Mouse (Mus musculus) neural tube, embryonic 15.5 days (tissue): ENCODE measurements at regions not wholly inside any gene's neighbourhood (a gene's known extent, or its start where the extent isn't known, plus 50 kb on each side); places are given as distances from the start of the nearest gene placed in this dataset.

Source experiments
- ATAC-seq: fragments of 200-750 bp; cut with Nextera tagmentation; 2 replicates; pipeline ENCODE4 v1.8.0; 2017; ENCODE audit warnings: mild to moderate bottlenecking, moderate TSS enrichment, moderate library complexity; ENCODE audit not compliant: low FRiP score
- H3K27ac ChIP-seq: fragments of 300-500 bp; sonication (generic); replicated peaks from 2 replicates; pipeline ENCODE4 v1.5.1; 2015; ENCODE audit warnings: mild to moderate bottlenecking, inconsistent platforms
- H3K27me3 ChIP-seq: fragments of 300-500 bp; sonication (generic); replicated peaks from 2 replicates; pipeline ENCODE4 v1.6.1; 2015; ENCODE audit warnings: inconsistent platforms
- H3K36me3 ChIP-seq: fragments of 300-500 bp; sonication (generic); 2 replicates; pipeline ENCODE4 v1.6.1; 2015; ENCODE audit warnings: inconsistent platforms
- H3K4me1 ChIP-seq: fragments of 300-500 bp; sonication (generic); 2 replicates; pipeline ENCODE4 v1.6.1; 2015; ENCODE audit warnings: inconsistent platforms
- H3K4me2 ChIP-seq: fragments of 300-500 bp; sonication (generic); 2 replicates; pipeline ENCODE4 v1.6.1; 2015; ENCODE audit warnings: inconsistent platforms, mild to moderate bottlenecking, moderate library complexity
- H3K4me3 ChIP-seq: fragments of 300-500 bp; sonication (generic); replicated peaks from 2 replicates; pipeline ENCODE4 v1.5.1; 2015; ENCODE audit warnings: mild to moderate bottlenecking, inconsistent platforms
- H3K9ac ChIP-seq: fragments of 300-500 bp; sonication (generic); replicated peaks from 2 replicates; pipeline ENCODE4 v1.6.1; 2015; ENCODE audit warnings: mild to moderate bottlenecking, inconsistent platforms
- H3K9me3 ChIP-seq: fragments of 300-500 bp; sonication (generic); replicated peaks from 2 replicates; pipeline ENCODE4 v1.6.1; 2016; ENCODE audit warnings: inconsistent platforms
- WGBS: fragments of 180-500 bp; shearing (Covaris S2); methylation state at CpG from one replicate; pipeline ENCODE4 v1.1.7; 2015; ENCODE audit warnings: mixed read lengths; 5-methylcytosine and 5-hydroxymethylcytosine counted together

DNA sequence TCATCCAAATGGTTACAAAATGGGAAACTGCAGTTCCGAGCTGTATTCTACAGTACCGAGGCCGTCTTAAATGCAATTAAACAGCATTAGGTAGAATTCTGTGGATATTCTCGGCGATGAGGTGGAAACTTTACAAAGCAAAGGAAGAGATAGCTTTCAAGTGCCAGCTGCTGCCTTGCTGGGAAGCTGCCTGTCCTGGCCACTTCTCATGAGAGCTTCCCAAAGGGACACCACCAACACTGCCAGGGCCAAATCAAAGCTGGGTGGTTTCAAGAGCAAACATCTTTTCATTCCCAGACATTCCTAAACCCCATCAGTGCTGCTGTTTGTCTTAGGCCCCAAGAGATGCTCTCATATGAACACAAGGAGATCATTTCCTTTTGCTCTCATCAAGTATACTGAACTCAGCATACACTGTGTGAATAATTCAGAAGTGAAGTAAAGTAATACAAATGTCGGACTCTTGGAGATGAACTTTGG is 156.6 kb upstream of the AI593442 start:
- Histone ChIP-seq H3K4me1 (no peaks in the 10 kb centered on the region), H3K36me3 (no peaks in the 10 kb centered on the region), H3K4me2 (no peak overlapping the region), H3K4me3 (no peak overlapping the region), H3K27me3 (no peaks in the 10 kb centered on the region), H3K9ac (no peak overlapping the region), H3K9me3 (no peaks in the 10 kb centered on the region), H3K27ac (no peak overlapping the region)
- WGBS: 85% methylated on average over 6 of the region's 6 CpGs
- ATAC-seq: no peak

DNA sequence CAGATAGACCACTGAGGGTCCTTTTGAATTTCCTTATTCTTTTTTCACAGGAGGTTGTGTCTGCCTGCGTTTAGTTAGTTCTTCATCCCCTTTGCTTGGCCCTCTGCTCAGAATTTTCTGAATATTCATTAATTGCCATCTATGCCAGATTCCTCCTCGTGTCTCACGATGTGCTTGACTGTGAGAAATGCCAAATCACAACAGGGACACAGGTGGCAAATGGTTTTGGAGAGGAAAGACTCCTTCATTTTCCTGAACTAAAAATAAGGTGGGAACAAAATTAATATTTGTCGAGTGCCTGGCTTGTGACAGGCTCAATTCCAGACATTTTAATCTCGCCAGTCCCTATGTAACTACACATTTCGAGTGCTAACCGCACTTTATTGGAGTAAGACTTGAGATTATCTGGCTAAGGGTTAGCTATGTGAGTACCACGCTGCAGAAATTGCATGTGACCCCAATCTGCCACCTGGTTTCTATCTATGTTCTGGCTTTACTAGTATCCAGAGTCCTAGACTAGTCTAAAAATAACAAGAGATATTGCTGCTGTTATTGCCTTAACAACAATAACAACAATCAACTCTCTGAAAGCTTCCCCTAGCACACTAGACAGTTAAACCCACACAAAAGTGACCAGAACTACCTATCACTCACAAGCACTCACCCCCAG is 156.0 kb upstream of the AI593442 start:
- ATAC-seq: no peak
- Histone ChIP-seq H3K36me3 (no peaks in the 10 kb centered on the region), H3K4me3 (no peak overlapping the region), H3K27me3 (no peaks in the 10 kb centered on the region), H3K9me3 (no peaks in the 10 kb centered on the region), H3K9ac (no peak overlapping the region), H3K4me2 (no peak overlapping the region), H3K4me1 (no peaks in the 10 kb centered on the region), H3K27ac (no peak overlapping the region)
- WGBS: 87% methylated on average over 8 of the region's 8 CpGs

DNA sequence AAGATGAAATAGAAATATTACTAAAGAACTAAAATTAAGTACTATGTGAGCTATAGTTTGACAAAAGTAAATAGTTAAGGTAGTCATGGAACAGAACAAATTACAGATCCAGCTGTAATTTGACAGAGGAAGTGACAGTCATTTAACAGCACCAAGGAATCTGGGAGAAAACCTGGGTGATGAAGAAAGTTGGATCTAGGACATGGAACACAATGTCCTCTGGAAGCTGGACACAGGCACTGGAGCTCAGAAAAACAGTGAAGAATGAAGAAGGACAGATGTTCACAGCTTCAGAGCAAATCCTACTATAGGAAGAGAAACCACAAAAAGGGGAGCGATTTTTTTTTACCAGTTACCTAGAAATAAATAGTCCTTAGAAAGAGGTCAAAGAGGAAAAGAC is 147.2 kb upstream of the AI593442 start:
- H3K27ac ChIP-seq: no peak overlapping the region
- no peaks in the 10 kb centered on the region for H3K4me1 ChIP-seq
- no peak for ATAC-seq
- H3K27me3 ChIP-seq: no peaks in the 10 kb centered on the region
- H3K4me3 ChIP-seq: no peak overlapping the region
- no peaks in the 10 kb centered on the region for H3K36me3 ChIP-seq
- H3K4me2 ChIP-seq: no peak overlapping the region
- 87% methylated on average over 1 of the region's 1 CpGs for WGBS
- H3K9me3 ChIP-seq: no peaks in the 10 kb centered on the region
- no peak overlapping the region for H3K9ac ChIP-seq

DNA sequence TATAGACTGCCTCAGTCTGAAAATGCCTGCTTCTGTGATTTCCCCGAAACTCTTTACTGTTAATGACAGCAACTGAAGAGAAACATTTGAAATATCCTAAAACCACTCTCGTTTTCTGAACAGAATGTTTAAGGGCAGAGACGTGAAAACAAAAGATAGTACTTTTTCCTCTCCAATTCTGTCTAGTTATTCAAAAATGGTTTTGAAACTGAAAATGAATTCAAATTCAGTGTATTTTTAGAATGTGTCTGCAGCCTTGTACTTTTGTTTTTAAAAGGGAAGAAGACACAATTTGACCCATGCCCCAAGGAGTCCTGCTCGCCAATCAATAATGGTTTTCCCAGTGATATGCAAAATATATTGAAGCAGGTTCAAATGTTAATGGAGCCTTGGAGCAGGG is 136.7 kb upstream of the AI593442 start:
- Histone ChIP-seq H3K27ac (no peak overlapping the region), H3K36me3 (no peaks in the 10 kb centered on the region), H3K9ac (no peak overlapping the region), H3K4me1 (no peaks in the 10 kb centered on the region), H3K27me3 (no peaks in the 10 kb centered on the region), H3K9me3 (no peaks in the 10 kb centered on the region), H3K4me3 (no peak overlapping the region), H3K4me2 (no peak overlapping the region)
- no peak for ATAC-seq
- 88% methylated on average over 4 of the region's 4 CpGs for WGBS

DNA sequence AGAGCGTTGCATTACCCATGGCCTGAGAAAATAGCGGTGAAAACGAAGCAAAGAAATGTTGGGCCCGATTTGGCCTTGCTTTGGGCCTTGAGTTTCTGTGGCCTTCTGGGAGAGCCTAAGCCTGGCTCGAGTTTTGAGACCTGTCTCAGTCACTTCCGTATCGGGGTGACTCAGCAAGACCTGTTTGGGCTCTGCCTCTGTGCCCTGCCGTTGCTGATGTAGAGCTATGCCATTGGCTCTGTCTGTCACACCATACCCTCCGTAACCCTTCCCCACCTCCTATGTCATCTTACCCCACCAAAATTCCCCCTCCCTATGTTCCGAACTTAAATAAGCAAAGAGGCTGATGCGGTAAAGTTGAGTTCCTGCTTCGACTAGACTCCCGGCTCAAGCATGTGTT is 123.4 kb upstream of the AI593442 start:
- Histone ChIP-seq H3K4me3 (no peak overlapping the region), H3K36me3 (no peaks in the 10 kb centered on the region), H3K4me1 (no peaks in the 10 kb centered on the region), H3K27ac (no peak overlapping the region), H3K9me3 (no peaks in the 10 kb centered on the region), H3K4me2 (no peak overlapping the region), H3K27me3 (no peaks in the 10 kb centered on the region), H3K9ac (no peak overlapping the region)
- 96% methylated on average over 13 of the region's 13 CpGs for WGBS
- ATAC-seq: no peak

DNA sequence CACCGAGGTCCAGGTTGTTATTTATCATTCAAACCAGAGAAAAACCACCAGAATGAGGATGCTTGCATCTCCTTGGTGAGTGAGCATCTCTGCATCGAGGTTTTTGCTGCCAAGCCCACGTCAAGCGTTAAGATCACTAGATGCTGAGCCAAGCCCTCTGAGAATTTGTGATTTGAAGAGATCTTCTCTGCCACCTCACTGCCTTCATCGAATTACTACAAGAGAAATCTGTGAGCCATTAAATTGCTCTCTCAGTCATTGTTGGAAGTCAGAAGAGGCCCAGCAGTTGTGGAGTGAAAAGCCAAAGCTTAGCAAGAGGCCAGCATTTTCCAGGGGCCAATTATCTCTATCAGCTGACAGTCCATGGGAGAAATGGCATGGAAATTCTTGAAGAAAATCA is 122.2 kb upstream of the AI593442 start:
- no peak overlapping the region for H3K4me3 ChIP-seq
- WGBS: 73% methylated on average over 5 of the region's 5 CpGs
- ATAC-seq: no peak
- no peaks in the 10 kb centered on the region for H3K36me3 ChIP-seq
- H3K9me3 ChIP-seq: no peaks in the 10 kb centered on the region
- no peak overlapping the region for H3K9ac ChIP-seq
- no peak overlapping the region for H3K27ac ChIP-seq
- no peak overlapping the region for H3K4me2 ChIP-seq
- no peaks in the 10 kb centered on the region for H3K4me1 ChIP-seq
- H3K27me3 ChIP-seq: no peaks in the 10 kb centered on the region

DNA sequence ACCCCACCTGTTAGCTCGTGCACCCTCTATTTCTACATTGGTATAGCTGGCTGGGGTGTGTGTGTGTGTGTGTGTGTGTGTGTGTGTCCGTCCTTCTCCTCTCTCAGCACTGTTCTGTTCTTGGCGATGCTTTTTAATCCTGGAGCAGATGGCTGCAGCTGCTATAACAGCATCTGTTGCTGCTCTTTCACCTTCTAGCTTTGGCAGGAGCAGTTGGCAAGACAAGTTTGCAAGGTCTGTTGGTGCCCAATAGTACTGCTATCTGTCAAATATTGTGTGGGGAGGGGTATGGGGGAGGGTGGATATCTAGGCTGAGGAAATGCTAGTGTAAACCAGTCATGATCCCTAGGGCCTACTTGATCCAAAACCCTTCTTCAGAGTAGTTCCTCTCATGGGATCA is 120.9 kb upstream of the AI593442 start:
- H3K4me3 ChIP-seq: no peak overlapping the region
- no peaks in the 10 kb centered on the region for H3K9me3 ChIP-seq
- H3K27me3 ChIP-seq: no peaks in the 10 kb centered on the region
- 72% methylated on average over 3 of the region's 3 CpGs for WGBS
- H3K27ac ChIP-seq: no peak overlapping the region
- ATAC-seq: no peak
- no peaks in the 10 kb centered on the region for H3K36me3 ChIP-seq
- no peaks in the 10 kb centered on the region for H3K4me1 ChIP-seq
- H3K9ac ChIP-seq: no peak overlapping the region
- H3K4me2 ChIP-seq: no peak overlapping the region

DNA sequence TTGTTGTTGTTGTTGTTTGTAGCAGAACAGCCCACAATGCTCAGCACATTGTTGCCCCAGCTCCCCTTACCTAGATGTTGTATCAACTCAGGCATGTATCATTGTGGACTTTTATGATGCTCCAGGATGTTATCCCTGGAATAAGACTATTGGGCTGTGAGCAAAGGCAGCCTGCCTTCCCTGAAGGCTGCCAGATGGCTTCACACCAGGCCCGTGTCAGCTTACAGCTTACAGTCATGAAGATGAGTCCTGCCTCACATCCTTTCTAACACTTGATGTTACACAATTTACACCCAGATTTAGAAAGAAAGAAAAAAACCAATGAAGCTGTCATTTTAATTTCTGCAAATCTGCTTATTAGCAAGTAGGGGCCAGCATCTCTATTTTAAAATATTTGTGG is 113.0 kb upstream of the AI593442 start:
- WGBS: 75% methylated on average over 1 of the region's 1 CpGs
- H3K27ac ChIP-seq: no peak overlapping the region

DNA sequence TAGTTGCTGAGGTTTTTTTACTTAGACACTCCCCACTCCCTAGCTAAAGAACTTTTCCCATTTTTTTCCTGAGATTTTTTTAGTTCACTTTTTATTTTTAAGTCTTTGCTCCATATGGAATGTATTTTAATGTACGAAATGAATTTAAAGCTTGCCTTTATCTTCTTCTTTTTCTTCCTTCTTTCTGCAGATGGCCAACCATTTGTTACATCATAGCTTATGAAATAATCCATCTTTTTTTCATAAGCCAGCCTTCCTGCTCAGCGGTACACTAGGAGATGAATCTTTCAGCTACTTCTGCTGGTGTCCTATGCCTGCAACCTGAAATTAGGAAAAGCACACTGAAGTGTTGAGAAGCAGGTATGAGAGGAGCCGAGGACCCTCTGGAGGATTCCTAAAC is 102.9 kb upstream of the AI593442 start:
- H3K36me3 ChIP-seq: no peaks in the 10 kb centered on the region
- no peak overlapping the region for H3K9ac ChIP-seq
- no peaks in the 10 kb centered on the region for H3K27me3 ChIP-seq
- H3K27ac ChIP-seq: no peak overlapping the region
- no peaks in the 10 kb centered on the region for H3K9me3 ChIP-seq
- 93% methylated on average over 3 of the region's 3 CpGs for WGBS
- no peak overlapping the region for H3K4me3 ChIP-seq
- ATAC-seq: no peak
- no peak overlapping the region for H3K4me2 ChIP-seq
- no peaks in the 10 kb centered on the region for H3K4me1 ChIP-seq

More for the DNA sequence above, 113.0 kb upstream of the AI593442 start:
- H3K9ac ChIP-seq: no peak overlapping the region
- no peak overlapping the region for H3K4me2 ChIP-seq
- H3K4me1 ChIP-seq: no peaks in the 10 kb centered on the region
- H3K4me3 ChIP-seq: no peak overlapping the region
- H3K9me3 ChIP-seq: no peaks in the 10 kb centered on the region
- H3K27me3 ChIP-seq: no peaks in the 10 kb centered on the region
- no peak for ATAC-seq
- H3K36me3 ChIP-seq: no peaks in the 10 kb centered on the region

DNA sequence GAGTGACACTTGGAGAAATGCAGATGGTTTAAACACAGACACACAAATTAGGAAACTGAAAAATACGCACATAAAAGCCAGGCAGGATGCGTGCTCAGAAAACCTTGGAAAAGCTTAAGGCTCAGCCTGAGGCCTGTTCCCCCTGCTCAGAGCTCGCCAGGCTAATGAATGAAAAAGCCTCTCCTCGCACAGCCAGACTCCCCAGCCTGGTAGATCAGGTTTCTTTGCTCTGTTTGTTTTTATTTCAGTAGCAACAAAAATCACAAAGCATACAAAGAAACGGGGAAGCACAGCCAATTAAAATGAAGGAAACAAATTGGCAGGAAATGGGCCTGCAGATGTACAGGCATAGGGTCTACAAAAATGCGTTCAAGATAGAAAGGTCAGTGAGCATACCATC is 97.0 kb upstream of the AI593442 start:
- no peaks in the 10 kb centered on the region for H3K36me3 ChIP-seq
- H3K4me1 ChIP-seq: 0 out of 2 replicates have a peak, but pooled peaks cover 3% of the 10 kb centered on the region
- H3K9me3 ChIP-seq: no peaks in the 10 kb centered on the region
- H3K4me3 ChIP-seq: no peak overlapping the region
- no peak for ATAC-seq
- no peaks in the 10 kb centered on the region for H3K27me3 ChIP-seq
- WGBS: 37% methylated on average over 6 of the region's 6 CpGs
- no peak overlapping the region for H3K9ac ChIP-seq
- no peak overlapping the region for H3K4me2 ChIP-seq
- 0 out of 2 replicates have a peak overlapping the region, but pooled peaks have one; percentile 14 for H3K27ac ChIP-seq

DNA sequence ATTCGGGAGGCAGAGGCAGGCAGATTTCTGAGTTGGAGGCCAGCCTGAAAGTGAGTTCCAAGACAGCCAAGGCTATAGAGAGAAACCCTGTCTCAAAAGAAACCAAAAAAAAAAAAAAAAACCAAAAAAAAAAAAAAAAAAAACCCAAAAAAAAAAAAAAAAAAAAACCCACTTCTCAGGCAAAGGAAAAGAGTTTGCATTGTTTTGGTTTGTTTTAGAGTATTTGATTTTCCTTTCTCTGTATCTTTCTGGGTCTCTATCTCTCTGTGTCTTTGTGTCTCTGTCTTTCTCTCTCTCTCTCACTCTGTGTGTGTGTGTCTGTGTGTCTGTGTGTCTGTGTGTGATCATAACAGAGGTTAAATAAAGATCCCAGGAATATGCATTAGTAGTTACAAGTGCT is 95.7 kb upstream of the AI593442 start:
- no peaks in the 10 kb centered on the region for H3K9me3 ChIP-seq
- ATAC-seq: no peak
- H3K9ac ChIP-seq: no peak overlapping the region
- no peaks in the 10 kb centered on the region for H3K36me3 ChIP-seq
- no peak overlapping the region for H3K27ac ChIP-seq
- no peak overlapping the region for H3K4me2 ChIP-seq
- 100% methylated on average over 1 of the region's 1 CpGs for WGBS
- no peak overlapping the region for H3K4me3 ChIP-seq
- 0 out of 2 replicates have a peak, but pooled peaks cover 3% of the 10 kb centered on the region for H3K4me1 ChIP-seq
- H3K27me3 ChIP-seq: no peaks in the 10 kb centered on the region

DNA sequence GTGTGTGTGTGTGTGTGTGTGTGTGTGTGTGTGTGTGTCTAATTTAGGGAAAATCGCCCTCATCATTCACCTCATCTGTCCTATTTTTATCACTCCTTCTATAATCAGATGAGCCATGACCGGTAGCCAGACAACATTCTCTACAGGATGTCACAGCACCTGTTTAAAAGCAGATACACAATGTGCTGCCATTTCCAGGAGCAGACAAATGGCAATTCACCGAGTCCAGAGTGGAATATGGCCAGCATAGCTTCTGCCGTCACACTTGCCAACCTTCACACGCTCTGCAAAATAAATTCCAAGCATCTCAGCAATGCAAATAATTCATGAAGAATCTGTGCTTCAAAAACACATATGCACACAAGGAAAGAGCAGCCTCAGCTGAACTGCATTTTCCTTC is 88.5 kb upstream of the AI593442 start:
- no peak overlapping the region for H3K9ac ChIP-seq
- no peak for ATAC-seq

More for the DNA sequence above, 88.5 kb upstream of the AI593442 start:
- WGBS: 69% methylated on average over 5 of the region's 5 CpGs
- no peak overlapping the region for H3K27ac ChIP-seq
- H3K27me3 ChIP-seq: no peaks in the 10 kb centered on the region
- no peaks in the 10 kb centered on the region for H3K36me3 ChIP-seq
- H3K4me3 ChIP-seq: no peak overlapping the region
- no peaks in the 10 kb centered on the region for H3K4me1 ChIP-seq
- no peak overlapping the region for H3K4me2 ChIP-seq
- H3K9me3 ChIP-seq: no peaks in the 10 kb centered on the region
